Mouse (Mus musculus) heart, embryonic 14.5 days (tissue): ENCODE data around the gene Prss2. TPM values are rescaled to one million over a fixed set of nuclear protein-coding genes. Genes with fewer than 3 reads are reported as not detected.

Experiments
- ATAC-seq: fragments of 200-750 bp; cut with Nextera tagmentation; 2 replicates; pipeline ENCODE4 v1.8.0; 2017; ENCODE audit warnings: low read depth, moderate TSS enrichment; ENCODE audit not compliant: insufficient number of reproducible peaks, insufficient read depth, low FRiP score
- H3K27ac ChIP-seq, 2 experiments: fragments of 200-500 bp in 1 of 2; fragments of 300-500 bp in 1 of 2; sonication (generic) in 1 of 2; replicated peaks in 1 of 2; 2 replicates each; pipeline ENCODE4 v1.5.1; 2012 to 2014; ENCODE audit warnings: low read depth in 2 of 2, low read length in 2 of 2, control low read depth in 1 of 2, mild to moderate bottlenecking in 1 of 2, mixed read lengths in 1 of 2; ENCODE audit not compliant: control insufficient read depth in 1 of 2, insufficient read depth in 1 of 2
- H3K27me3 ChIP-seq: fragments of 300-500 bp; sonication (generic); 2 replicates; pipeline ENCODE4 v1.6.1; 2014; ENCODE audit warnings: mild to moderate bottlenecking, low read length, control low read depth; ENCODE audit not compliant: control insufficient read depth, insufficient read depth
- H3K36me3 ChIP-seq: fragments of 300-500 bp; sonication (generic); 2 replicates; pipeline ENCODE4 v1.6.1; 2014; ENCODE audit warnings: mild to moderate bottlenecking, control low read depth, low read length, mixed read lengths; ENCODE audit not compliant: control insufficient read depth, insufficient read depth
- H3K4me1 ChIP-seq, 2 experiments: fragments of 200-500 bp in 1 of 2; fragments of 300-500 bp in 1 of 2; sonication (generic) in 1 of 2; 2 replicates each; pipeline ENCODE4 v1.6.1; 2012 to 2014; ENCODE audit warnings: low read length in 2 of 2, control low read depth in 1 of 2, mixed read lengths in 1 of 2; ENCODE audit not compliant: control insufficient read depth in 2 of 2, insufficient read depth in 2 of 2
- H3K4me2 ChIP-seq: fragments of 300-500 bp; sonication (generic); 2 replicates; pipeline ENCODE4 v1.6.1; 2014; ENCODE audit warnings: mild to moderate bottlenecking, low read length
- H3K4me3 ChIP-seq, 2 experiments: fragments of 200-500 bp in 1 of 2; fragments of 300-500 bp in 1 of 2; sonication (generic) in 1 of 2; 2 replicates each; pipeline ENCODE4 v1.5.1; 2012 to 2014; ENCODE audit warnings: low read length in 2 of 2, mild to moderate bottlenecking in 2 of 2, control low read depth in 1 of 2, low read depth in 1 of 2, moderate library complexity in 1 of 2; ENCODE audit not compliant: control insufficient read depth in 1 of 2, insufficient read depth in 1 of 2
- H3K9ac ChIP-seq: fragments of 300-500 bp; sonication (generic); 2 replicates; pipeline ENCODE4 v1.6.1; 2014; ENCODE audit warnings: mild to moderate bottlenecking, low read length
- H3K9me3 ChIP-seq: fragments of 300-500 bp; sonication (generic); 2 replicates; pipeline ENCODE4 v1.6.1; 2016; ENCODE audit warnings: low read length, control low read depth; ENCODE audit not compliant: control insufficient read depth
- WGBS: fragments of 180-500 bp; shearing (Covaris S2); extraction: QIAGEN DNeasy Blood & Tissue Kit; methylation state at CpG from one replicate; pipeline ENCODE4 v1.1.7; 2014; 5-methylcytosine and 5-hydroxymethylcytosine counted together
- polyA plus RNA-seq: library from polyadenylated mRNA; unstranded; fragments of >200 nt; fragmentation: Nextera tagmentation; extraction: Ambion mirVana; gene quantifications from 2 replicates; pipeline ENCODE4 v1.2.1, GENCODE M21; 2014

Prss2 gene
- polyA plus RNA-seq, 1 experiment from 2014 or later = not detected

- ATAC-seq = no peak
- H3K36me3 ChIP-seq = no peaks in the 10 kb centered on the region
- H3K27me3 ChIP-seq = 0 out of 2 replicates have a peak, but pooled peaks cover 8% of the 10 kb centered on the region
- 3% methylated on average over 28 of the region's 28 CpGs for WGBS
- H3K9ac ChIP-seq = peak overlapping the region; percentile 56
- no peak overlapping the region for H3K27ac ChIP-seq
- H3K9me3 ChIP-seq = no peaks in the 10 kb centered on the region
- H3K4me2 ChIP-seq = peak overlapping the region; percentile 75
- H3K4me1 ChIP-seq = no peaks in the 10 kb centered on the region
- peak overlapping the region; percentile 26 to 36; a peak in 3 of 4 replicates for H3K4me3 ChIP-seq
Measured at GRCm38 (mm10) chr6:41543411-41544050, 21.9 kb downstream of the Prss2 start.

- ATAC-seq = no peak
- peak overlapping the region; percentile 75; the same call in 1 of the 2 replicates for H3K4me2 ChIP-seq
- no peak overlapping the region for H3K4me3 ChIP-seq
- no peaks in the 10 kb centered on the region for H3K36me3 ChIP-seq
- H3K4me1 ChIP-seq = no peaks in the 10 kb centered on the region
- no peaks in the 10 kb centered on the region for H3K9me3 ChIP-seq
- 0 out of 2 replicates have a peak, but pooled peaks cover 8% of the 10 kb centered on the region for H3K27me3 ChIP-seq
- 74% methylated on average over 5 of the region's 5 CpGs for WGBS
- no peak overlapping the region for H3K27ac ChIP-seq
- H3K9ac ChIP-seq = no peak overlapping the region
Measured at GRCm38 (mm10) chr6:41544381-41544924, 22.9 kb downstream of the Prss2 start.

GRCm38 (mm10) chr6:41545266-41545665, 23.7 kb downstream of the Prss2 start:
- no peak for ATAC-seq
- Histone ChIP-seq H3K9ac (no peak overlapping the region), H3K27me3 (0 out of 2 replicates have a peak, but pooled peaks cover 8% of the 10 kb centered on the region), H3K9me3 (no peaks in the 10 kb centered on the region), H3K4me1 (no peaks in the 10 kb centered on the region), H3K4me2 (no peak overlapping the region), H3K4me3 (no peak overlapping the region), H3K27ac (no peak overlapping the region), H3K36me3 (no peaks in the 10 kb centered on the region)
- WGBS = 85% methylated on average over 4 of the region's 4 CpGs

GRCm38 (mm10) chr6:41547056-41547650, 25.6 kb downstream of the Prss2 start:
- Histone ChIP-seq H3K4me1 (no peaks in the 10 kb centered on the region), H3K4me2 (no peak overlapping the region), H3K4me3 (no peak overlapping the region), H3K9ac (no peak overlapping the region), H3K27ac (no peak overlapping the region), H3K9me3 (no peaks in the 10 kb centered on the region), H3K36me3 (no peaks in the 10 kb centered on the region), H3K27me3 (0 out of 2 replicates have a peak, but pooled peaks cover 8% of the 10 kb centered on the region)
- WGBS = 79% methylated on average over 5 of the region's 5 CpGs
- no peak for ATAC-seq

GRCm38 (mm10) chr6:41548286-41548685, 26.7 kb downstream of the Prss2 start:
- ATAC-seq = no peak
- Histone ChIP-seq H3K27me3 (0 out of 2 replicates have a peak, but pooled peaks cover under 1% of the 10 kb centered on the region), H3K27ac (no peak overlapping the region), H3K4me3 (no peak overlapping the region), H3K9me3 (no peaks in the 10 kb centered on the region), H3K4me1 (no peaks in the 10 kb centered on the region), H3K4me2 (no peak overlapping the region), H3K9ac (no peak overlapping the region), H3K36me3 (no peaks in the 10 kb centered on the region)
- WGBS = 45% methylated on average over 1 of the region's 1 CpGs

GRCm38 (mm10) chr6:41553356-41554010, 31.9 kb downstream of the Prss2 start:
- no peak overlapping the region for H3K4me3 ChIP-seq
- no peak overlapping the region for H3K27ac ChIP-seq
- H3K9me3 ChIP-seq = no peaks in the 10 kb centered on the region
- no peaks in the 10 kb centered on the region for H3K36me3 ChIP-seq
- no peaks in the 10 kb centered on the region for H3K4me1 ChIP-seq
- no peak for ATAC-seq
- H3K27me3 ChIP-seq = no peaks in the 10 kb centered on the region
- no peak overlapping the region for H3K4me2 ChIP-seq
- WGBS = 76% methylated on average over 5 of the region's 5 CpGs
- no peak overlapping the region for H3K9ac ChIP-seq

- no peak for ATAC-seq
- WGBS = 66% methylated on average over 7 of the region's 7 CpGs
Measured at GRCm38 (mm10) chr6:41554295-41555169, 32.9 kb downstream of the Prss2 start.

More at GRCm38 (mm10) chr6:41554295-41555169, 32.9 kb downstream of the Prss2 start:
- Histone ChIP-seq H3K27ac (no peak overlapping the region), H3K9me3 (no peaks in the 10 kb centered on the region), H3K9ac (no peak overlapping the region), H3K36me3 (no peaks in the 10 kb centered on the region), H3K27me3 (no peaks in the 10 kb centered on the region), H3K4me2 (no peak overlapping the region), H3K4me1 (no peaks in the 10 kb centered on the region), H3K4me3 (no peak overlapping the region)
